Mouse (Mus musculus) embryo, embryonic 11 days (tissue): ENCODE results near the gene Nfkbib.
A peak's percentile ranks its signal among the peaks of the same experiment; 100 is the strongest.

Experiments used
- DNase-seq: peaks from one replicate; pipeline ENCODE4 v3.0.0-alpha.2; 2015

The Nfkbib gene

DNA sequence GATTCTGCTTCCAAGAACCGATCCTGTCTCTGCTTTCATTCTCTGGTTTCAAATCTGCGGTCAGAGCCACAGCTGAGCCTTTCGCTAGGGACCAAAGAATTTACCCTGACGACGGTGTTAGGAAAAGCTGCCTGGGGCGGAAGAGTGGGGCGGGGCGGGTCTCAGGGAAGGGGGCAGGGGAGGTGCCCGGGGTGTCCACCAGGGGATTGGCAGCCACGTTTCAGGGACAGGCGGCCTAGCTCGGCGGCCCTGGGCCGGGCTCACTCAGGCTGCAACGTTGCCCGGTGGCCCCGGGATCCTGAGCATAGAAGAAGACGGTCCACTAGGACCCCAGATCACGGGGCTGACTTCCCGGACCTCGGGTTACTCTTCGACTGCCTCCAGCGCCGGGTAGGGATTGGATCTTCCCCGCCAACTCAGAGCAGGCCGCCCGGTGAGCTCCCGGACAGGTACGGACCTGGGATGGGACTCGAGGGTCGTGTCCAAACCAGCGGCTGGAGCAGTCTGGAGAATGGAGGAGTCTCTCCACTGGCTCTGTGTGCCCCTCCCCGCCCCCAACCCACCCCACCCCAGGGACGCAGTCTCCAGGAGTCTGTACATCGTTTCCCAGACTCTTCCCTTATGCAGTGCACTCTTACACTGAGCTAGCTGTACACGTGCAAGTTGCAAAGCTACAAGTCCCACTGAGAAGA, 50.6 kb downstream of the Nfkbib start, which contains the start of gene Fbxo17:
TSS of gene Fbxo17 (plus strand) at position 215 of the 692 bp plus-strand sequence.
- DNase-seq, result peak; percentile 82

DNA sequence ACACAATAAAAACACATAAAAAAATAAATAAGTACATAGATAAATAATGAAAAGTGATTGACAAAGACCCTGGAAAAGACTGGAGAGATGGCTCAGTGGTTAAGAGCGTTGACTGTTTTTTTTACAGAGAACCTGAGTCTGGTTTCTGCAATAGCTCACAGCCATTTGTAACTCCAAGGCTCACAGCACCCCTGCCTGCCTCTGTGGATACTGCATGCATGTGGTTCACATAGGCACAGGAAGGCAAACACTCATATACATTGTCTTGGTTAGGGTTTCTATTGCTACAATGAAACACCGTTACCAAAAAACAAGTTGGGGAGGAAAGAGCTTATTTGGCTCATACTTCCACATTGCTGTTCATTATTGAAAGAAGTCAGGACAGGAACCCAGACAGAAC, 51.7 kb downstream of the Nfkbib start:
- no peak for DNase-seq

DNA sequence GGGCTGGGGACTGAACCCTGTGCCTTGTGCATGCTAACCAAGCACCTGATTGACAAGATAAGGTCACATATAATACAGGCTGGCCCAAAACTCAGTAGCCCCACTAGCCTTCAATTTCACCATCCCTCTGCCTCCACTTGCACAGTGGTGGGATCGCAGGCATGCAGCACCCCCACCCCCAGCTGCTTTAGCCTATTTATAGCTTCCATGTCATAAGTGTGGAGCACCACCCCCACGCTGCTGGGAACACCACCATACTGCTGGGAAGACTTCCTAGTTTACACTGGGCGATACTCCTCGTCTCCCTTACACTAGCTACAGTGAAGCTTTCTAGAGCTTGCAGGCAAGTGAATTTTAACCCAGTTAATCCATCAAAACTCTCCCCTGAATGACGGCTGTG, 52.6 kb downstream of the Nfkbib start:
- DNase-seq, result no peak

DNA sequence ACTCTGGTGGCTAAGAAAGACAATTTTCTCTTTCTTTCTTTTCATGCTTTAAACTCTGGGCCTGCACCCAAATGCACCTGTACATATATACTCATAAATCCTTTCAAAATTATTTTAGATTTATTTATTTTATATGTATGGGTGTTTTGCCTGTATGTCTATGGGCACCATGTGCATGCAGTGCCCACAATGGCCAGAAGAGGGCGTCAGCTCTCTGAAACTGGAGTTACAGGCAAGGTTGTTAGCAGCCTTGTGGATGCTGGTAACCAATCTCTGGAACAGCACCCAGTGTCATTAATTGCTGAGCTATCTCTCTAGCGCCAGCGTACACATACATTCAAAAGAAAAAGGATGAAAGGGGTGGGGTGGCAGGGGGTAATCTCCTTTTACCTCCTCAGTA, 56.4 kb downstream of the Nfkbib start:
- no peak for DNase-seq

GRCm38 (mm10) chr7:28709454-28709853, 57.9 kb downstream of the Nfkbib start:
- DNase-seq, result no peak
